Mouse (Mus musculus) liver, embryonic 11.5 days (tissue): ENCODE measurements around the gene Pnkp. TPM values are rescaled to one million over a fixed set of nuclear protein-coding genes. Genes with fewer than 3 reads are reported as not detected.

Source experiments
- ATAC-seq: fragments of 200-750 bp; cut with Nextera tagmentation; replicated peaks from 2 replicates; pipeline ENCODE4 v1.8.0; 2017; ENCODE audit warnings: moderate number of reproducible peaks, mild to moderate bottlenecking, moderate TSS enrichment, moderate library complexity; ENCODE audit not compliant: low FRiP score
- DNase-seq: peaks from one replicate; pipeline ENCODE4 v3.0.0-alpha.2; 2017; ENCODE audit warnings: low spot score
- H3K27ac ChIP-seq: fragments of 300-500 bp; sonication (generic); 2 replicates; pipeline ENCODE4 v1.5.1; 2014; ENCODE audit warnings: mild to moderate bottlenecking, low read depth, low read length, control low read depth
- H3K27me3 ChIP-seq: fragments of 300-500 bp; sonication (generic); replicated peaks from 2 replicates; pipeline ENCODE4 v1.6.1; 2014; ENCODE audit warnings: low read length, mixed read lengths; ENCODE audit not compliant: control insufficient read depth, insufficient read depth
- H3K36me3 ChIP-seq: fragments of 300-500 bp; sonication (generic); 2 replicates; pipeline ENCODE4 v1.6.1; 2014; ENCODE audit warnings: mild to moderate bottlenecking, low read length, moderate library complexity, mixed read lengths; ENCODE audit not compliant: control insufficient read depth, insufficient read depth
- H3K4me1 ChIP-seq: fragments of 300-500 bp; sonication (generic); replicated peaks from 2 replicates; pipeline ENCODE4 v1.6.1; 2014; ENCODE audit warnings: low read length, mixed read lengths; ENCODE audit not compliant: control insufficient read depth, insufficient read depth
- H3K4me2 ChIP-seq: fragments of 300-500 bp; sonication (generic); 2 replicates; pipeline ENCODE4 v1.6.1; 2014; ENCODE audit warnings: mild to moderate bottlenecking, control low read depth, moderate library complexity
- H3K4me3 ChIP-seq: fragments of 300-500 bp; sonication (generic); 2 replicates; pipeline ENCODE4 v1.5.1; 2014; ENCODE audit warnings: low read depth, low read length, control low read depth
- H3K9ac ChIP-seq: fragments of 300-500 bp; sonication (generic); 2 replicates; pipeline ENCODE4 v1.6.1; 2014; ENCODE audit warnings: low read depth, low read length, control low read depth
- H3K9me3 ChIP-seq: fragments of 300-500 bp; sonication (generic); 2 replicates; pipeline ENCODE4 v1.6.1; 2016; ENCODE audit warnings: low read length, inconsistent platforms, mixed read lengths; ENCODE audit not compliant: control insufficient read depth
- WGBS: fragments of 180-500 bp; shearing (Covaris S2); extraction: QIAGEN DNeasy Blood & Tissue Kit; methylation state at CpG from one replicate; pipeline ENCODE4 v1.1.7; 2014; 5-methylcytosine and 5-hydroxymethylcytosine counted together
- polyA plus RNA-seq: library from polyadenylated mRNA; unstranded; fragments of >200 nt; fragmentation: Nextera tagmentation; extraction: Ambion mirVana; gene quantifications from 2 replicates; pipeline ENCODE4 v1.2.1, GENCODE M21; 2014

Gene Pnkp
- polyA plus RNA-seq, 1 experiment from 2014 or later = 32.5 TPM

GRCm38 (mm10) chr7:44836016-44836404 lies 20.9 kb upstream of the Pnkp start:
- H3K4me3 ChIP-seq = no peak overlapping the region
- DNase-seq = no peak
- H3K9ac ChIP-seq = no peak overlapping the region
- peaks cover 11% of the 10 kb centered on the region for H3K27me3 ChIP-seq
- no peaks in the 10 kb centered on the region for H3K9me3 ChIP-seq
- 47% methylated on average over 3 of the region's 3 CpGs for WGBS
- H3K36me3 ChIP-seq = peaks cover 8% of the 10 kb centered on the region
- peaks cover 14% of the 10 kb centered on the region for H3K4me1 ChIP-seq
- ATAC-seq = no peak
- H3K4me2 ChIP-seq = no peak overlapping the region
- H3K27ac ChIP-seq = no peak overlapping the region

- peaks cover 4% of the 10 kb centered on the region; the same call in 1 of the 2 replicates for H3K36me3 ChIP-seq
- ATAC-seq (no peak), DNase-seq (no peak)
- H3K27ac ChIP-seq = no peak overlapping the region
- H3K9ac ChIP-seq = no peak overlapping the region
- peaks cover 11% of the 10 kb centered on the region for H3K27me3 ChIP-seq
- 76% methylated on average over 9 of the region's 9 CpGs for WGBS
- no peaks in the 10 kb centered on the region for H3K9me3 ChIP-seq
- H3K4me3 ChIP-seq = no peak overlapping the region
- H3K4me2 ChIP-seq = no peak overlapping the region
- peaks cover 14% of the 10 kb centered on the region for H3K4me1 ChIP-seq
Observed at GRCm38 (mm10) chr7:44836423-44837053, 20.4 kb upstream of the Pnkp start.

GRCm38 (mm10) chr7:44838073-44838472 lies 18.9 kb upstream of the Pnkp start:
- Histone ChIP-seq H3K9ac (no peak overlapping the region), H3K36me3 (peaks cover 15% of the 10 kb centered on the region), H3K4me3 (no peak overlapping the region), H3K27me3 (peaks cover 11% of the 10 kb centered on the region), H3K9me3 (no peaks in the 10 kb centered on the region), H3K4me2 (no peak overlapping the region), H3K27ac (no peak overlapping the region), H3K4me1 (peaks cover 17% of the 10 kb centered on the region)
- WGBS = 82% methylated on average over 6 of the region's 6 CpGs
- no peak for DNase-seq
- ATAC-seq = no peak

GRCm38 (mm10) chr7:44839171-44839490 lies 17.8 kb upstream of the Pnkp start:
- peak overlapping the region; percentile 52 for H3K9ac ChIP-seq
- WGBS = 17% methylated on average over 11 of the region's 11 CpGs
- no peak for ATAC-seq
- H3K9me3 ChIP-seq = no peaks in the 10 kb centered on the region
- H3K4me3 ChIP-seq = peak overlapping the region; percentile 43
- H3K4me1 ChIP-seq = peaks cover 20% of the 10 kb centered on the region
- H3K27me3 ChIP-seq = peaks cover 11% of the 10 kb centered on the region
- H3K27ac ChIP-seq = no peak overlapping the region
- peaks cover 22% of the 10 kb centered on the region for H3K36me3 ChIP-seq
- DNase-seq = no peak
- H3K4me2 ChIP-seq = peak overlapping the region; percentile 76

- Histone ChIP-seq H3K36me3 (peaks cover 22% of the 10 kb centered on the region), H3K27ac (no peak overlapping the region)
- DNase-seq = peak; percentile 68
Observed at GRCm38 (mm10) chr7:44839491-44840191, 17.3 kb upstream of the Pnkp start.

GRCm38 (mm10) chr7:44840426-44840825 lies 16.5 kb upstream of the Pnkp start:
- peaks cover 20% of the 10 kb centered on the region for H3K4me1 ChIP-seq
- H3K9ac ChIP-seq = no peak overlapping the region
- no peak overlapping the region for H3K4me3 ChIP-seq
- H3K36me3 ChIP-seq = peaks cover 24% of the 10 kb centered on the region
- H3K4me2 ChIP-seq = peak overlapping the region; percentile 76
- no peak for ATAC-seq
- peaks cover 11% of the 10 kb centered on the region for H3K27me3 ChIP-seq
- H3K9me3 ChIP-seq = no peaks in the 10 kb centered on the region
- WGBS = 50% methylated on average over 14 of the region's 14 CpGs
- no peak overlapping the region for H3K27ac ChIP-seq
- DNase-seq = no peak

More at GRCm38 (mm10) chr7:44839491-44840191, 17.3 kb upstream of the Pnkp start:
- 3% methylated on average over 58 of the region's 58 CpGs for WGBS
- peak; percentile 38; the same call in 1 of the 2 replicates for ATAC-seq
- H3K9me3 ChIP-seq = no peaks in the 10 kb centered on the region
- peak overlapping the region; percentile 43 for H3K4me3 ChIP-seq
- peaks cover 20% of the 10 kb centered on the region for H3K4me1 ChIP-seq
- H3K4me2 ChIP-seq = peak overlapping the region; percentile 76
- H3K9ac ChIP-seq = peak overlapping the region; percentile 52
- H3K27me3 ChIP-seq = peaks cover 11% of the 10 kb centered on the region

GRCm38 (mm10) chr7:44841825-44842463 lies 15.0 kb upstream of the Pnkp start:
- DNase-seq = no peak
- Histone ChIP-seq H3K9me3 (no peaks in the 10 kb centered on the region), H3K36me3 (peaks cover 37% of the 10 kb centered on the region), H3K27ac (no peak overlapping the region), H3K4me3 (no peak overlapping the region), H3K27me3 (peaks cover 11% of the 10 kb centered on the region), H3K9ac (no peak overlapping the region), H3K4me1 (peaks cover 20% of the 10 kb centered on the region), H3K4me2 (no peak overlapping the region)
- 91% methylated on average over 8 of the region's 8 CpGs for WGBS
- no peak for ATAC-seq

- no peak overlapping the region for H3K9ac ChIP-seq
- DNase-seq (no peak), ATAC-seq (no peak)
- no peak overlapping the region for H3K4me3 ChIP-seq
- no peaks in the 10 kb centered on the region; the same call in 1 of the 2 replicates for H3K27me3 ChIP-seq
- H3K27ac ChIP-seq = no peak overlapping the region
- peaks cover 14% of the 10 kb centered on the region for H3K4me1 ChIP-seq
- 90% methylated on average over 10 of the region's 10 CpGs for WGBS
- peaks cover 37% of the 10 kb centered on the region for H3K36me3 ChIP-seq
- no peak overlapping the region for H3K4me2 ChIP-seq
- H3K9me3 ChIP-seq = no peaks in the 10 kb centered on the region
Observed at GRCm38 (mm10) chr7:44845006-44845405, 11.9 kb upstream of the Pnkp start.
